Mouse (Mus musculus): Measurements from ENCODE around the gene Rbms3. TPM values are rescaled to one million over a fixed set of nuclear protein-coding genes. Genes with fewer than 3 reads are reported as not detected.

Gene Rbms3
- polyA plus RNA-seq, 1 experiment from 2014 or later, result 13.1 TPM

DNA sequence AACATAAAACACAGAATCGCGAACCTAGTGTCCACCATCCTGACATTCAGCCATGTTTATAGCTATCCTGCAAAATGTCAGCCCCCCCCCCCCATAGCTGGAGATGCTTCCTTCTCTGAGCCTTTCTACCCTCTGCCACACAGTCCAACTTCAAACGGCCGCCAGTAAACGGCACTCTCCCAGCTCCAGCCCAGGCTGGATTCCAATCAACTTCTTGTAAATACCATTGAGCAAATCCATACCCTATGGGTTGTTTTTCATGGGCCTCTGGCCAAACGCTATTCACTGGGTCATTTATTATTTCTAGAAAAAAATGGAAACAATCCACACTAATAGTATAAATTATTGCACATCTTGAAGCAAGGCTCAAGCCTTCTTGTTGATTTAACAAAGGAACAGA, 468.6 kb downstream of the Rbms3 start:
- Histone ChIP-seq H3K9me3 (ENCODE audit: control insufficient read depth) (no peaks in the 10 kb centered on the region), H3K27me3 (replicated peaks; ENCODE audit: control insufficient read depth, insufficient read depth, low read length) (no peaks in the 10 kb centered on the region), H3K4me1 (replicated peaks; ENCODE audit: control insufficient read depth, insufficient read depth, low read length) (no peaks in the 10 kb centered on the region), H3K27ac (ENCODE audit: low read depth, low read length) (no peak overlapping the region), H3K9ac (ENCODE audit: low read depth, low read length) (no peak overlapping the region), H3K36me3 (ENCODE audit: control insufficient read depth, insufficient read depth) (no peaks in the 10 kb centered on the region), H3K4me2 (replicated peaks; ENCODE audit: low read depth) (no peak overlapping the region), H3K4me3 (ENCODE audit: low read depth, low read length) (no peak overlapping the region)
- no peak for TF ChIP-seq CTCF (IDR thresholded peaks at IDR 0.05; ENCODE audit: low read depth)
- WGBS, result 36% methylated on average over 6 of the region's 6 CpGs
- no peak for ATAC-seq

DNA sequence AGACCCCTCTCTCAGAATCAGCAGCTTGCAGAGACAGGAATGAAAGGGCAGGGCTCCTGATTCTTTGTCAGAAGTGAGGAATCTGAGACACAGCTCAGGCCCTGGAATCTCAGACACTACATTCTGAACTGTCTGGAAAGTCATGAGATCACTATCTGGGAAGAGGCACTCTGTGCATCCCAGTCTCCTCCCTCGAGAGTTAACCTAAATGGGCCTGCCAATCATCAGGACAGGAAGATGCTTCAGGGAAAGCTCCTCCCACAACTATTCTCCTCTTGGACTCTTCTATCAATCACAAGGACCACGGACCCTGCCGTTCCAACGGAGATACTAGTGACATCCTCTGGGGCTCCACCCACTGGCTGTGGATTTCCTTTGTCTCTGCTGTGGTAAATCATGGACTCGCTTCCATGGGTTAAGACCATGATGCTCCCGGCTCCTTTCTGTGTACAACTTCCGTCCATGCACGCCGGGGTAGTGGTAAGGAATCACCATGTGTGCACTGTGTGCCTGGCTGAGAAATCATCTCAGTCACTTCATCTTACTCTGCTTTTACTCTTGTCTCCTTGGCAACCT, 473.3 kb downstream of the Rbms3 start:
- no peaks in the 10 kb centered on the region for H3K9me3 ChIP-seq (ENCODE audit: control insufficient read depth)
- no peak overlapping the region for H3K4me3 ChIP-seq (ENCODE audit: low read depth, low read length)
- no peak overlapping the region for H3K27ac ChIP-seq (ENCODE audit: low read depth, low read length)
- TF ChIP-seq CTCF (IDR thresholded peaks at IDR 0.05; ENCODE audit: low read depth), result no peak
- 67% methylated on average over 9 of the region's 9 CpGs for WGBS
- no peak for ATAC-seq
- H3K36me3 ChIP-seq (ENCODE audit: control insufficient read depth, insufficient read depth), result no peaks in the 10 kb centered on the region
- H3K4me2 ChIP-seq (replicated peaks; ENCODE audit: low read depth), result no peak overlapping the region
- H3K9ac ChIP-seq (ENCODE audit: low read depth, low read length), result no peak overlapping the region
- no peaks in the 10 kb centered on the region for H3K4me1 ChIP-seq (replicated peaks; ENCODE audit: control insufficient read depth, insufficient read depth, low read length)
- H3K27me3 ChIP-seq (replicated peaks; ENCODE audit: control insufficient read depth, insufficient read depth, low read length), result no peaks in the 10 kb centered on the region

GRCm38 (mm10) chr9:117154590-117154989, 475.1 kb downstream of the Rbms3 start:
- H3K27ac ChIP-seq (ENCODE audit: low read depth, low read length), result no peak overlapping the region
- 94% methylated on average over 4 of the region's 4 CpGs for WGBS
- H3K4me1 ChIP-seq (replicated peaks; ENCODE audit: control insufficient read depth, insufficient read depth, low read length), result no peaks in the 10 kb centered on the region
- no peak overlapping the region for H3K4me2 ChIP-seq (replicated peaks; ENCODE audit: low read depth)
- ATAC-seq, result no peak
- H3K4me3 ChIP-seq (ENCODE audit: low read depth, low read length), result no peak overlapping the region
- H3K9me3 ChIP-seq (ENCODE audit: control insufficient read depth), result no peaks in the 10 kb centered on the region
- no peak for TF ChIP-seq CTCF (IDR thresholded peaks at IDR 0.05; ENCODE audit: low read depth)
- H3K27me3 ChIP-seq (replicated peaks; ENCODE audit: control insufficient read depth, insufficient read depth, low read length), result no peaks in the 10 kb centered on the region
- H3K36me3 ChIP-seq (ENCODE audit: control insufficient read depth, insufficient read depth), result no peaks in the 10 kb centered on the region
- H3K9ac ChIP-seq (ENCODE audit: low read depth, low read length), result no peak overlapping the region

- Histone ChIP-seq H3K9ac (ENCODE audit: low read depth, low read length) (no peak overlapping the region), H3K4me2 (replicated peaks; ENCODE audit: low read depth) (no peak overlapping the region), H3K9me3 (ENCODE audit: control insufficient read depth) (no peaks in the 10 kb centered on the region), H3K27me3 (replicated peaks; ENCODE audit: control insufficient read depth, insufficient read depth, low read length) (no peaks in the 10 kb centered on the region), H3K27ac (ENCODE audit: low read depth, low read length) (no peak overlapping the region), H3K4me3 (ENCODE audit: low read depth, low read length) (no peak overlapping the region), H3K4me1 (replicated peaks; ENCODE audit: control insufficient read depth, insufficient read depth, low read length) (no peaks in the 10 kb centered on the region), H3K36me3 (ENCODE audit: control insufficient read depth, insufficient read depth) (no peaks in the 10 kb centered on the region)
- no peak for ATAC-seq
- no peak for TF ChIP-seq CTCF (IDR thresholded peaks at IDR 0.05; ENCODE audit: low read depth)
- WGBS, result 69% methylated on average over 20 of the region's 20 CpGs
These were observed 475.9 kb downstream of the Rbms3 start for GRCm38 (mm10) chr9:117153686-117154274.

DNA sequence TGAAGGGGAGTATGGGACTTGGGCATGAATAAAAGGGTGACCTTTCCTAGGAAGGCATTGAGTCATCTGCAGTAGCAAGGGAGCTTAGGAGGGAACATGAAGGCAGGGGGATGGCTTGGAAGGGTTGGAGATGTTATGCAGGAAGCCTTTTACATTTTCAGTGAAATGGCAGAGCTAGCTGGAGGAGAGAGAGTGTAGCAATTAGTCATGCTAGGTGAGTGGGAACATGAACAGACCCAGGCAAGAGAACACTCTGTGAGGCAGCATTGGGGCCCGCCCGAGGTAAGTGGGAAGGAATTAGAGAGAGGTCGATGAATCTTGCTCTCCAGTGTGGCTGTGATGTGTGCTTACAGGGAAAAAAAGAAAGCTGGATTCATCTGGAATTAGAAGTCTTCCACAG, 477.8 kb downstream of the Rbms3 start:
- no peaks in the 10 kb centered on the region for H3K27me3 ChIP-seq (replicated peaks; ENCODE audit: control insufficient read depth, insufficient read depth, low read length)
- H3K9ac ChIP-seq (ENCODE audit: low read depth, low read length), result no peak overlapping the region
- H3K4me2 ChIP-seq (replicated peaks; ENCODE audit: low read depth), result no peak overlapping the region
- H3K9me3 ChIP-seq (ENCODE audit: control insufficient read depth), result no peaks in the 10 kb centered on the region
- 84% methylated on average over 3 of the region's 3 CpGs for WGBS
- TF ChIP-seq CTCF (IDR thresholded peaks at IDR 0.05; ENCODE audit: low read depth), result no peak
- no peaks in the 10 kb centered on the region for H3K36me3 ChIP-seq (ENCODE audit: control insufficient read depth, insufficient read depth)
- H3K4me1 ChIP-seq (replicated peaks; ENCODE audit: control insufficient read depth, insufficient read depth, low read length), result no peaks in the 10 kb centered on the region
- ATAC-seq, result no peak
- H3K4me3 ChIP-seq (ENCODE audit: low read depth, low read length), result no peak overlapping the region
- H3K27ac ChIP-seq (ENCODE audit: low read depth, low read length), result no peak overlapping the region

GRCm38 (mm10) chr9:117144057-117144723, 485.5 kb downstream of the Rbms3 start:
- no peaks in the 10 kb centered on the region for H3K27me3 ChIP-seq (replicated peaks; ENCODE audit: control insufficient read depth, insufficient read depth, low read length)
- H3K9me3 ChIP-seq (ENCODE audit: control insufficient read depth), result no peaks in the 10 kb centered on the region
- no peaks in the 10 kb centered on the region for H3K4me1 ChIP-seq (replicated peaks; ENCODE audit: control insufficient read depth, insufficient read depth, low read length)
- H3K4me3 ChIP-seq (ENCODE audit: low read depth, low read length), result no peak overlapping the region
- ATAC-seq, result no peak
- H3K4me2 ChIP-seq (replicated peaks; ENCODE audit: low read depth), result no peak overlapping the region
- TF ChIP-seq CTCF (IDR thresholded peaks at IDR 0.05; ENCODE audit: low read depth), result no peak
- no peak overlapping the region for H3K9ac ChIP-seq (ENCODE audit: low read depth, low read length)
- no peaks in the 10 kb centered on the region for H3K36me3 ChIP-seq (ENCODE audit: control insufficient read depth, insufficient read depth)
- H3K27ac ChIP-seq (ENCODE audit: low read depth, low read length), result no peak overlapping the region
- 75% methylated on average over 7 of the region's 7 CpGs for WGBS
